ENCODE assay signal across 10 mouse cellular contexts in the genomic region with DNA sequence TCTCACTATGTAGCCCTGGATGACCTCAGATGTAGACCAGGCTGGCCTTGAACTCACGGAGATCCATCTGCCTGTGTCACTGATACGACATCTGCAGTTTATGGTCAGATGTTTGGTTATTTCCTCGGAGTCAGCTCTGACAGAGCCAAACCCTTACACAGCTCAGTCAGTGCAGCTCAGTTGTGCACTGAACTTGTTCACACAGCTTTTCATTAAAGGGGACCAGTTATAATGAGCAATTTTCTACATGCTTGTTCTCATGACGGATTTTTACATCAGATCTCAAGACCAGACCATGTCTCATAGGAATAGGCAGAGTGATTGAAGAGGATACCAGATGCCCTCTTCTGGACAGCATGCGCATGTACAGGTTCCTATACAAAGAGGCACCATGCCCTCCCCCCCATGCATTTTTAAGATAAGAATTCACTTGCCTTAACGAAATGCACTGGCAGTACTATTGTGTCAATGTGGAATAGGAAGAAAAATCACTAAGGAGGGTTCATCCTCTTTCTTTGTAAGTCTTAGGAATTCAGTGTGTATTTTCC. TPM values are rescaled to one million over a fixed set of nuclear protein-coding genes. Genes with fewer than 3 reads are reported as not detected.
DNase-seq lines count a peak whose midpoint lies in the region; ATAC-seq lines count a peak whose summit lies in the region.
"Had no signal": no experiment of that assay in that cellular context is flagged by ENCODE, and none has a peak within 500 bp of the region (broad histone marks: within the 10 kb centered on the region; RNA-seq: fewer than 3 reads in every experiment).

No protein-coding gene starts in this region.

- no peaks in the 10 kb centered on the region for H3K4me1 ChIP-seq in heart, embryonic 12.5 days (replicated peaks)
- no peaks in the 10 kb centered on the region for H3K4me1 ChIP-seq in forebrain, embryonic 16.5 days (replicated peaks; ENCODE audit: control insufficient read depth, insufficient read depth, low read length)

- no peaks in the 10 kb centered on the region for H3K36me3 ChIP-seq in heart, embryonic 12.5 days
- no peaks in the 10 kb centered on the region for H3K36me3 ChIP-seq in forebrain, embryonic 16.5 days (ENCODE audit: control insufficient read depth, insufficient read depth)

- H3K4me3 ChIP-seq in heart, embryonic 12.5 days, result no peak overlapping the region
- no peak overlapping the region for H3K4me3 ChIP-seq in forebrain, embryonic 16.5 days (replicated peaks; ENCODE audit: low read length)

- no peak overlapping the region for H3K4me2 ChIP-seq in heart, embryonic 12.5 days
- no peak overlapping the region for H3K4me2 ChIP-seq in forebrain, embryonic 16.5 days (ENCODE audit: low read length)

- no peak overlapping the region for H3K27ac ChIP-seq in heart, embryonic 12.5 days (ENCODE audit: poor library complexity, severe bottlenecking)
- H3K27ac ChIP-seq in forebrain, embryonic 16.5 days (ENCODE audit: low read length), result no peak overlapping the region

- DNase-seq in heart, adult 11 months, result peak; percentile 63
- DNase-seq in thymus, postnatal 0 days (ENCODE audit: low spot score), result peak; percentile 5
- no peak for DNase-seq in thymus, postnatal 10 days (ENCODE audit: low spot score in 2 of 2)
- DNase-seq in urinary bladder, postnatal 36 days (ENCODE audit: low spot score in 2 of 2), result no peak
- DNase-seq in spleen, adult 12 weeks (ENCODE audit: low spot score), result no peak

- WGBS in heart, embryonic 12.5 days, result 55% methylated on average over 6 of the region's 6 CpGs
- WGBS in forebrain, embryonic 16.5 days, result 63% methylated on average over 6 of the region's 6 CpGs

- no peaks in the 10 kb centered on the region for H3K9me3 ChIP-seq in heart, embryonic 12.5 days (replicated peaks)
- no peaks in the 10 kb centered on the region for H3K9me3 ChIP-seq in forebrain, embryonic 16.5 days (ENCODE audit: control insufficient read depth, low read length)

- H3K9ac ChIP-seq in heart, embryonic 12.5 days, result no peak overlapping the region
- no peak overlapping the region for H3K9ac ChIP-seq in forebrain, embryonic 16.5 days (replicated peaks; ENCODE audit: low read depth, low read length)

- no peaks in the 10 kb centered on the region for H3K27me3 ChIP-seq in heart, embryonic 12.5 days (replicated peaks)
- H3K27me3 ChIP-seq in forebrain, embryonic 16.5 days (replicated peaks; ENCODE audit: control insufficient read depth, insufficient read depth, low read length), result no peaks in the 10 kb centered on the region

- ATAC-seq in heart, embryonic 12.5 days (ENCODE audit: insufficient number of reproducible peaks, low FRiP score), result no peak
- ATAC-seq in forebrain, embryonic 16.5 days, result peak; percentile 63
- ATAC-seq in megakaryocyte progenitor cell, adult 5-6 weeks (replicated peaks; ENCODE audit: poor library complexity), result peak; percentile 96

RNA-seq across cellular contexts. Expression of a gene that starts 1.6 kb away (rescaled TPM):
- not detected in 2 replicates for polyA plus RNA-seq in heart, embryonic 12.5 days (2016; fragmentation: Nextera tagmentation; extraction: Ambion mirVana)
- 0.10 TPM in 1 of 2 replicates, not detected in the other for polyA plus RNA-seq in thymus, postnatal 0 days (2015; fragmentation: Nextera tagmentation; extraction: Ambion mirVana)
- not detected in 2 replicates for polyA plus RNA-seq in forebrain, embryonic 16.5 days (2015; fragmentation: Nextera tagmentation; extraction: Ambion mirVana)
- 0.52 TPM in 1 of 2 replicates, not detected in the other for total RNA-seq in megakaryocyte progenitor cell, adult 5-6 weeks (2015)
- total RNA-seq in megakaryocyte progenitor cell, adult 5-6 weeks (2017), result not detected in 2 replicates
- total RNA-seq: adrenal gland, postnatal 36 days had no signal
- polyA plus RNA-seq: neural tube, embryonic 14.5 days had no signal

RNA-seq across cellular contexts. Expression of a gene that starts 26.5 kb away (rescaled TPM):
- polyA plus RNA-seq in heart, embryonic 12.5 days (2016; fragmentation: Nextera tagmentation; extraction: Ambion mirVana), result 0.14 TPM in 1 of 2 replicates, not detected in the other
- 0.05 and 0.18 TPM in 2 replicates for polyA plus RNA-seq in thymus, postnatal 0 days (2015; fragmentation: Nextera tagmentation; extraction: Ambion mirVana)
- polyA plus RNA-seq in forebrain, embryonic 16.5 days (2015; fragmentation: Nextera tagmentation; extraction: Ambion mirVana), result 0.10 TPM in 1 of 2 replicates, not detected in the other
- total RNA-seq in megakaryocyte progenitor cell, adult 5-6 weeks (2015), result not detected in 2 replicates
- total RNA-seq in megakaryocyte progenitor cell, adult 5-6 weeks (2017), result not detected in 2 replicates
- polyA plus RNA-seq: neural tube, embryonic 14.5 days had no signal

Comparison
In these comparisons a context has a peak if more than half of its experiments do, and no peak if none do; other contexts are left out.
1. DNase-seq: peak in heart, adult 11 months (single experiment) and thymus, postnatal 0 days (single experiment); none in thymus, postnatal 10 days (0 of 2), urinary bladder, postnatal 36 days (0 of 2) and spleen, adult 12 weeks (single experiment).